Mouse (Mus musculus) lung, embryonic 14.5 days (tissue): Measurements from ENCODE around the gene Celf6. TPM values are rescaled to one million over a fixed set of nuclear protein-coding genes. Genes with fewer than 3 reads are reported as not detected.

ENCODE experiments used
- ATAC-seq: fragments of 200-750 bp; cut with Nextera tagmentation; 2 replicates; pipeline ENCODE4 v1.8.0; 2017; ENCODE audit warnings: mild to moderate bottlenecking, moderate TSS enrichment, moderate library complexity; ENCODE audit not compliant: insufficient read depth
- DNase-seq: peaks from one replicate; pipeline ENCODE4 v3.0.0-alpha.2; 2015
- H3K27ac ChIP-seq: fragments of 300-500 bp; sonication (generic); 2 replicates; pipeline ENCODE4 v1.5.1; 2014; ENCODE audit warnings: low read depth, mild to moderate bottlenecking, moderate library complexity
- H3K27me3 ChIP-seq: fragments of 300-500 bp; sonication (generic); 2 replicates; pipeline ENCODE4 v1.6.1; 2014; ENCODE audit warnings: low read length, control low read depth; ENCODE audit not compliant: insufficient read depth
- H3K36me3 ChIP-seq: fragments of 300-500 bp; sonication (generic); 2 replicates; pipeline ENCODE4 v1.6.1; 2014; ENCODE audit warnings: control low read depth; ENCODE audit not compliant: insufficient read depth
- H3K4me1 ChIP-seq: fragments of 300-500 bp; sonication (generic); 2 replicates; pipeline ENCODE4 v1.6.1; 2014; ENCODE audit warnings: antibody characterized with exemption, control low read depth; ENCODE audit not compliant: insufficient read depth
- H3K4me2 ChIP-seq: fragments of 300-500 bp; sonication (generic); 2 replicates; pipeline ENCODE4 v1.6.1; 2014; ENCODE audit warnings: mild to moderate bottlenecking
- H3K4me3 ChIP-seq: fragments of 300-500 bp; sonication (generic); 2 replicates; pipeline ENCODE4 v1.5.1; 2014; ENCODE audit warnings: low read depth, low read length
- H3K9ac ChIP-seq: fragments of 300-500 bp; sonication (generic); 2 replicates; pipeline ENCODE4 v1.6.1; 2014
- H3K9me3 ChIP-seq: fragments of 300-500 bp; sonication (generic); 2 replicates; pipeline ENCODE4 v1.6.1; 2016; ENCODE audit warnings: low read depth, low read length, control low read depth
- CTCF ChIP-seq: IDR thresholded peaks from 2 replicates; pipeline ENCODE4 v1.5.1; 2016; ENCODE audit warnings: antibody characterized with exemption, low read depth
- WGBS: fragments of 180-500 bp; shearing (Covaris S2); extraction: QIAGEN DNeasy Blood & Tissue Kit; methylation state at CpG from one replicate; pipeline ENCODE4 v1.1.7; 2014; 5-methylcytosine and 5-hydroxymethylcytosine counted together
- polyA plus RNA-seq: library from polyadenylated mRNA; unstranded; fragments of >200 nt; fragmentation: Nextera tagmentation; extraction: Ambion mirVana; gene quantifications from 2 replicates; pipeline ENCODE4 v1.2.1, GENCODE M21; 2014

The Celf6 gene
- polyA plus RNA-seq, 1 experiment from 2014 or later: 0.45 TPM

DNA sequence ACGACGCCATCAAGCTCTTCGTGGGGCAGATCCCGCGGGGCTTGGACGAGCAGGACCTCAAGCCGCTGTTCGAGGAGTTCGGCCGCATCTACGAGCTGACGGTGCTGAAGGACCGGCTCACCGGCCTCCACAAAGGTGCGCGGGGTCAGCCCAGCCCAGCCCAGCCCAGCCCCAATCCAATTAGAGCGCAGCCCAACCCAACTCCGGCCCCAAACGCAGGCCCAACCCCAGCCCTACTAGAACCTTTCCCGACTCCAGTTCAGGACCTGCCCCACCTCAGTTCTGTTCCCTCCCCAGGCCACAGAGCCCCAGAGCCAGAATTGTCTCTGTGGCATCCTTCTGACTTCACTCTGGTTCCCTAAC is 769 bp downstream of the Celf6 start:
- under 1% methylated on average over 20 of the region's 20 CpGs for WGBS
- ATAC-seq: peak; percentile 48; the same call in 1 of the 2 replicates
- peak overlapping the region; percentile 34 for H3K4me3 ChIP-seq
- H3K27ac ChIP-seq: no peak overlapping the region
- no peak overlapping the region for H3K9ac ChIP-seq
- peak overlapping the region; percentile 71 for H3K4me2 ChIP-seq
- no peak for TF ChIP-seq CTCF
- H3K27me3 ChIP-seq: no peaks in the 10 kb centered on the region
- no peak for DNase-seq
- no peaks in the 10 kb centered on the region for H3K9me3 ChIP-seq
- no peaks in the 10 kb centered on the region for H3K36me3 ChIP-seq
- peaks cover 3% of the 10 kb centered on the region; the same call in 1 of the 2 replicates for H3K4me1 ChIP-seq

DNA sequence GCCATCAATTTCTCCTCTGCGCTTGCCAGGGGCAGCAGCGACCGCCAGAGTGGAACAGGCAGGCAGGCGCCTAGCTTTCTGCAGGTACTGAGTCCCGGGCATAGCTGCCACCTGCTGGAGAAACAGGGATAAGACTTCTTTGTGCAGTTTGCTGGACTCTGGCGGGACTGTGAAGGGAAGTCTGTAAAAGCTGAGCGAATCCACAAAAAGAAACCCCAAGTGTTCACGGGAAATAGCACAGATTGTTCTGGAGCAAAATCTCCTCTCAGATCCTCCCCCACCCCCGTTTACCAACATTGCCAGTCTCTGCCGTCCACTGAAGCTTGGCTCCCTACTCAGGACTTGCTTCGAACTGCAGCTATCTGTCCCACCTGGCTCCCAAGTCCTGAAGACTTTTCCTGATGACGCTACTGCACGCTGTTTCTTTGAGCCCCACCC is 7.2 kb downstream of the Celf6 start:
- TF ChIP-seq CTCF: peak; percentile 85
- peak; percentile 85 for DNase-seq
- no peaks in the 10 kb centered on the region for H3K36me3 ChIP-seq
- peak; percentile 75; the same call in 1 of the 2 replicates for ATAC-seq
- WGBS: 5% methylated on average over 13 of the region's 13 CpGs
- peaks cover 7% of the 10 kb centered on the region; the same call in 1 of the 2 replicates for H3K27me3 ChIP-seq
- H3K9me3 ChIP-seq: no peaks in the 10 kb centered on the region
- H3K27ac ChIP-seq: no peak overlapping the region
- peak overlapping the region; percentile 52 for H3K4me2 ChIP-seq
- H3K4me3 ChIP-seq: peak overlapping the region; percentile 19; the same call in 1 of the 2 replicates
- H3K9ac ChIP-seq: peak overlapping the region; percentile 7; the same call in 1 of the 2 replicates
- H3K4me1 ChIP-seq: no peaks in the 10 kb centered on the region

DNA sequence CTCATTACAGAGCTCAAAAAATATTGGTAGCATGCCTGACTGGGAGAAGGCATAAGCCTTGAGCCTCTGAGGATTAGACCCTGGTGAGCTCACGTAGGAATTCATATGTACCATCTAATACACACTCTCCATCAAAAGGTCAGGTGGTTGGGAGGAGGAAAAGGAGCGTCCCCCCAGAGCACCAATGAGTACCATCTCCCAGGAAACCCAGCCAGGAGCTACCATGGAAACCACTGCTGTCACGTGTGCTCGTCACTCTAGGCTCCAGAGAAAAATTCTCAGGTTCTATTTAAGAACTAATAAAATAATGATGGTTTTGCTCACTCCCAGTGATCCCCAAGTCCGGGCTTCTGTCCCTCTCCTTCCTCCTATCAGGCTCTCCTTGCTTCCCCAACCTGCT is 10.5 kb downstream of the Celf6 start:
- no peak overlapping the region for H3K4me3 ChIP-seq
- no peak overlapping the region for H3K4me2 ChIP-seq
- TF ChIP-seq CTCF: no peak
- H3K9me3 ChIP-seq: no peaks in the 10 kb centered on the region
- H3K27me3 ChIP-seq: peaks cover 7% of the 10 kb centered on the region; the same call in 1 of the 2 replicates
- no peaks in the 10 kb centered on the region for H3K36me3 ChIP-seq
- WGBS: 61% methylated on average over 5 of the region's 5 CpGs
- ATAC-seq (no peak), DNase-seq (no peak)
- no peaks in the 10 kb centered on the region for H3K4me1 ChIP-seq
- no peak overlapping the region for H3K9ac ChIP-seq
- no peak overlapping the region for H3K27ac ChIP-seq

- 46% methylated on average over 12 of the region's 12 CpGs for whole genome bisulfite sequencing
- ATAC-seq: no peak
- DNase-seq: peak; percentile 27
Observed at GRCm38 (mm10) chr9:59588710-59589671, 11.3 kb downstream of the Celf6 start.

GRCm38 (mm10) chr9:59589703-59590439 is 12.2 kb downstream of the Celf6 start:
- Histone ChIP-seq H3K4me2 (no peak overlapping the region), H3K9ac (no peak overlapping the region), H3K4me1 (no peaks in the 10 kb centered on the region), H3K27me3 (peaks cover 7% of the 10 kb centered on the region; the same call in 1 of the 2 replicates), H3K4me3 (no peak overlapping the region), H3K36me3 (no peaks in the 10 kb centered on the region), H3K27ac (no peak overlapping the region), H3K9me3 (no peaks in the 10 kb centered on the region)
- ATAC-seq (no peak), DNase-seq (no peak)
- 60% methylated on average over 10 of the region's 10 CpGs for WGBS
- no peak for TF ChIP-seq CTCF

More at GRCm38 (mm10) chr9:59588710-59589671, 11.3 kb downstream of the Celf6 start:
- TF ChIP-seq CTCF: no peak
- H3K9ac ChIP-seq: no peak overlapping the region
- no peaks in the 10 kb centered on the region for H3K4me1 ChIP-seq
- peaks cover 7% of the 10 kb centered on the region; the same call in 1 of the 2 replicates for H3K27me3 ChIP-seq
- no peak overlapping the region for H3K4me3 ChIP-seq
- H3K27ac ChIP-seq: no peak overlapping the region
- no peaks in the 10 kb centered on the region for H3K9me3 ChIP-seq
- H3K4me2 ChIP-seq: no peak overlapping the region
- H3K36me3 ChIP-seq: no peaks in the 10 kb centered on the region

DNA sequence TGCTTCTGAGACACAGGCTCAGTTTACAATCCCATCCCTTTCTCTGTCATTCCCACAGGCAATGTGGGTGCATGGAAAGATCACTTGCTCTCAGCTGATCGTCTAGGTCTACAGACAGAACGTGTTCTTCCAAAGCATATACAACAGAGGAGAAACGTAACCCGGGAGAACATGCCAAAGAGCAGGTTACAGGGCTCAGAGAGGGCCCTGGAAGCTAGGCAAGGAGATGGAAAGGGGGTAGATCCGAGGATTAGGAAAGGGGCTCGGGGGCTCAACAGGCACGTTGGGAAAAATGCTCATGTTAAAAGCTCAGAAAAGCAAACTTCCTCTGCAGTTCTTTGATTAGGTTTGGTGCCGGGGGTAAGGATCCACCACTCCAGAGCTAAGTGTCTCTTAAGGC is 23.9 kb downstream of the Celf6 start:
- no peaks in the 10 kb centered on the region for H3K4me1 ChIP-seq
- WGBS: 59% methylated on average over 8 of the region's 8 CpGs
- H3K4me2 ChIP-seq: no peak overlapping the region
- no peak overlapping the region for H3K4me3 ChIP-seq
- DNase-seq (no peak), ATAC-seq (no peak)
- peaks cover 19% of the 10 kb centered on the region for H3K27me3 ChIP-seq
- H3K9ac ChIP-seq: no peak overlapping the region
- H3K27ac ChIP-seq: no peak overlapping the region
- TF ChIP-seq CTCF: no peak
- H3K9me3 ChIP-seq: no peaks in the 10 kb centered on the region
- H3K36me3 ChIP-seq: no peaks in the 10 kb centered on the region

DNA sequence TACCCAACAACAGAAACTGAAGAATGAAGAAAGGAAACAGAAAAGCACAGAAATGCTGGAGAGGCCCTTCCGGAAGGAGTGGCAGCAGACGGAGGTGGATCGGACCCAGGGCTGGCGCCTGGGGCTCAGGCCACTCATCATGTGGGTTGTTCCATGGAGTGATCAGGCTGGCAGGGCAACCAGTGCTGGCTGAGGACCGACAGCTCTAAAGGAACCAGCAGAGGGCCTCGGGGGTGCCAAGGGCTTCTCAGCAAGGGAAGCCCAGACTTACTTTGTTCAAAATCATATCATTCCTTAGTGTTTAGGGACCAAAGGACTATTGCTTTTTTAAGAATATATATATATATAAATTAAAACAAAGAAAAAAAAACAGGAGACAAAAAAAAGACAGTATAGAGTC is 28.2 kb downstream of the Celf6 start:
- Histone ChIP-seq H3K4me1 (no peaks in the 10 kb centered on the region), H3K27me3 (peaks cover 19% of the 10 kb centered on the region), H3K4me2 (no peak overlapping the region), H3K4me3 (no peak overlapping the region), H3K36me3 (no peaks in the 10 kb centered on the region), H3K9ac (no peak overlapping the region), H3K27ac (no peak overlapping the region), H3K9me3 (no peaks in the 10 kb centered on the region)
- TF ChIP-seq CTCF: no peak
- ATAC-seq (no peak), DNase-seq (no peak)
- 47% methylated on average over 6 of the region's 6 CpGs for WGBS
